Mouse (Mus musculus) forebrain, embryonic 14.5 days (tissue): Measurements from ENCODE around the gene 4930568D16Rik. TPM values are rescaled to one million over a fixed set of nuclear protein-coding genes. Genes with fewer than 3 reads are reported as not detected.

Source experiments
- ATAC-seq: fragments of 200-750 bp; cut with Nextera tagmentation; 2 replicates; pipeline ENCODE4 v1.8.0; 2017; ENCODE audit warnings: mild to moderate bottlenecking, moderate library complexity
- DNase-seq: peaks from one replicate; pipeline ENCODE4 v3.0.0-alpha.2; 2015; ENCODE audit warnings: low spot score
- H3K27ac ChIP-seq: fragments of 300-500 bp; sonication (generic); 2 replicates; pipeline ENCODE4 v1.5.1; 2014; ENCODE audit warnings: low read depth, mild to moderate bottlenecking, control low read depth, low read length, moderate library complexity
- H3K27me3 ChIP-seq: fragments of 300-500 bp; sonication (generic); replicated peaks from 2 replicates; pipeline ENCODE4 v1.6.1; 2014; ENCODE audit warnings: low read length, control low read depth, mixed read lengths; ENCODE audit not compliant: control insufficient read depth, insufficient read depth
- H3K36me3 ChIP-seq: fragments of 300-500 bp; sonication (generic); 2 replicates; pipeline ENCODE4 v1.6.1; 2014; ENCODE audit warnings: low read length, control low read depth; ENCODE audit not compliant: control insufficient read depth, insufficient read depth
- H3K4me1 ChIP-seq: fragments of 300-500 bp; sonication (generic); 2 replicates; pipeline ENCODE4 v1.6.1; 2014; ENCODE audit warnings: antibody characterized with exemption, low read length, control low read depth; ENCODE audit not compliant: control insufficient read depth, insufficient read depth
- H3K4me2 ChIP-seq: fragments of 300-500 bp; sonication (generic); 2 replicates; pipeline ENCODE4 v1.6.1; 2014; ENCODE audit warnings: mild to moderate bottlenecking, control low read depth, low read length
- H3K4me3 ChIP-seq: fragments of 300-500 bp; sonication (generic); 2 replicates; pipeline ENCODE4 v1.5.1; 2014; ENCODE audit warnings: low read depth, low read length, control low read depth
- H3K9ac ChIP-seq: fragments of 300-500 bp; sonication (generic); 2 replicates; pipeline ENCODE4 v1.6.1; 2014; ENCODE audit warnings: mild to moderate bottlenecking, low read length, control low read depth, moderate library complexity
- H3K9me3 ChIP-seq: fragments of 300-500 bp; sonication (generic); replicated peaks from 2 replicates; pipeline ENCODE4 v1.6.1; 2016; ENCODE audit warnings: low read length, control low read depth, mixed read lengths; ENCODE audit not compliant: control insufficient read depth
- WGBS: fragments of 180-500 bp; shearing (Covaris S2); extraction: QIAGEN DNeasy Blood & Tissue Kit; methylation state at CpG from one replicate; pipeline ENCODE4 v1.1.7; 2014; 5-methylcytosine and 5-hydroxymethylcytosine counted together
- polyA plus RNA-seq: library from polyadenylated mRNA; unstranded; fragments of >200 nt; fragmentation: Nextera tagmentation; extraction: Ambion mirVana; gene quantifications from 2 replicates; pipeline ENCODE4 v1.2.1, GENCODE M21; 2014

Gene 4930568D16Rik
- polyA plus RNA-seq, 1 experiment from 2014 or later, result not detected

DNA sequence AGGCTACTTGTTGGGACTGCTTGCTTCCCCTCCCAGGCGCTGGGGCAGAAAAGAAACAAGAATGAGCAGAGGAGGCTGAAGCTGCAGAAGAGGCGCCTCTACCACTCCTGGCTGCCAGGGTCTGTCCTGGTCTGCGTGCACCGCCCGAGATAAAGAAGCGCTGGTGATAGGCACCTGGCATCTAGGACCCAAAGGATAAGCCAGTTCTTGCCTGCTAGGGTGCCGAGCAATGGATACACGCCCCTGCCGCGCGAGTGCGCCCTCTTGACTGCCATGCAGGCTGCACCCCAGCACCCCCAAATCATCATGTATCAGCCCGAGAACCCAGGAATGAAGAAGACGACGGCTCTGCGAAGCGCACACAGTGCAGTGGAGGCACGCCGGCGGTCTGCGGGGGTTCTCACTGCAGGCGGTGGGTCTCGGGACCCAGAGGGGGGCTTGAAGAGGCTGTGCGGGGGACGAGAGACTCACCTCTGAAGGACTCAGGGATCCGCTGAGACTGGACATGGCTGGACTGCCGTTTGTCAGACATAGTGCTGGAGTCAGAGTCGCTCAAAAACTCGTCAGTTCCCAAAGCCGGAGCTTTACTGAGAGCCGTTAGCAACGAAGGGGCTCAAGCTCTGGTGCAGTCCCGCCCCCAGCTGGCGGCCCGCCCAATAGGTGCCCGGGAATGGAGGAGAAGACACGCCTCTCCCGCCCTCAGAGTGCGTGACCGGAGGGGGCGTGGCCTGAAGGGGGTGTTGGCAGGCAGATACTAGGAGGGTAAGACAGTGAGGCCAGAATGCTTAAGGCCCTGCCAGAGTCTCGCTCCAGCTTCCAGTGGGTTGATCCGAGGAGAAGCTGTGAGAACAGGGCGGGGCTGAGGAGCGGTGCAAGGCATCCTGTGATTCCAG lies 30.9 kb downstream of the 4930568D16Rik start, which contains the start of gene Stom:
Stom (minus strand) TSS at position 589 of the 893 bp plus-strand sequence.
- peak within 1 kb of the TSS; percentile 72 for H3K9ac ChIP-seq
- WGBS, result under 1% methylated on average over 45 of the region's 45 CpGs
- no peaks in the 10 kb centered on the region for H3K9me3 ChIP-seq
- H3K4me3 ChIP-seq, result peak within 1 kb of the TSS; percentile 62
- ATAC-seq, result peak; percentile 99
- peaks cover 7% of the 10 kb centered on the region; the same call in 1 of the 2 replicates for H3K4me1 ChIP-seq
- H3K27ac ChIP-seq, result peak within 1 kb of the TSS; percentile 39; the same call in 1 of the 2 replicates
- peak; percentile 99 for DNase-seq
- H3K36me3 ChIP-seq, result no peaks in the 10 kb centered on the region
- H3K4me2 ChIP-seq, result peak within 1 kb of the TSS; percentile 98
- H3K27me3 ChIP-seq, result no peaks in the 10 kb centered on the region

DNA sequence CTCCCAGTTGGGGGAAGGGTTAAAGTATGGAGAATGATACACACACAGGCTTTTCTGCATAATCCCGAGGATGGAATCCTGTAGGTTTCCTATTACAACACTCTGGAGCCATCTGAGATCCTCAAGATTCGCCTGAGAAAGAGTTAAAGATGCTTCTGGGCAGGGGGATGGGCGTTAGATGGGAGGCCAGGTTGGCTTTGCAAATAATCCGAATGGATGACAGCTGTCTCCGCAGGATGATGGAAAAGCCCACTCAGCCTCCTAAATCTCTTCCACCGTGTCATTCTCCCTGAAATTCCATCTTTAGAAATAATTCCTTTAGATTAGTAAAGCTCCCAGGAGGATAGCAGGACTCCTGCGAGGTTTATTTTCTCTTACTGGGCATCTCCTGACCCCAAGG lies 31.9 kb downstream of the 4930568D16Rik start:
- Histone ChIP-seq H3K4me2 (peak overlapping the region; percentile 98), H3K27ac (no peak overlapping the region), H3K4me3 (peak overlapping the region; percentile 62; the same call in 1 of the 2 replicates), H3K36me3 (no peaks in the 10 kb centered on the region), H3K9me3 (no peaks in the 10 kb centered on the region), H3K4me1 (peaks cover 7% of the 10 kb centered on the region; the same call in 1 of the 2 replicates), H3K9ac (peak overlapping the region; percentile 72; the same call in 1 of the 2 replicates), H3K27me3 (no peaks in the 10 kb centered on the region)
- WGBS, result 9% methylated on average over 7 of the region's 7 CpGs
- no peak for ATAC-seq
- no peak for DNase-seq

DNA sequence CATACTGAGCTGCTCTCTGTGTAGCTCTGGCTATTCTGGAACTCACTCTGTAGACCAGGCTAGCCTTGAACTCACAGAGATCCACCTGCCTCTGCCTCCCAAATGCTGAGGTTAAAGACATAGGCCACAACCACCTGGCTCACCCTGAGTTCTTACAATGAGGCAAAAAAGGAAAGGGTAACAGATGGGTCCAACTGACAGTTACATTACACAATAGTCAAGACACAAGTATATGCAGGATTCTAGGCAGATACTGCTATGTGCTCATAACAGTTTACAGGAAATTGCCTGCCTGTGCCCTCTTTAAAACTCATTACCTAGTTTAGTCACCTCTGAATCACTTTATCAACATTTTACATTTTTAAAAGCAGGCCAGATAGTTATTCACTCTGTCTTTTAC lies 33.9 kb downstream of the 4930568D16Rik start:
- Histone ChIP-seq H3K36me3 (no peaks in the 10 kb centered on the region), H3K27me3 (no peaks in the 10 kb centered on the region), H3K9me3 (no peaks in the 10 kb centered on the region), H3K27ac (no peak overlapping the region), H3K4me3 (no peak overlapping the region), H3K4me1 (peaks cover 7% of the 10 kb centered on the region; the same call in 1 of the 2 replicates), H3K9ac (no peak overlapping the region), H3K4me2 (no peak overlapping the region)
- DNase-seq, result no peak
- no peak for ATAC-seq

DNA sequence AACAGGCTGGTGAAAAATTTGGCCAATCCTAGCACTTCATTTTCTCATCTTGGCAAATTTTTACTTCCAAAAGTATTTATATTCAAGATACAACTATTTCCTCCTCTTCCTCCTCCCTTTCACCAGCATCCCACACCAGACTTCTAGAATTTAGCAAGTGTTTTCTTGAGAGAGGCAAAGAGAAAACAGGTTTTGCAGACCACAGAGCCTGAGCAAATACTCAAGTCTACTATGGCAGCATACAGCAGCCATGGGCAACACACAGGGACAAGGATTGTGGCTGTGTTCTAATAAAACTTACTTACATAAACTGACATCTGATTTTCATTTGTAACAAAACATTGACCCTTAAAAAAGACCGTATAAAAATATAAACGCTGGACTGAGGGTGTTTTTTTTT lies 36.3 kb downstream of the 4930568D16Rik start:
- Histone ChIP-seq H3K27ac (no peak overlapping the region), H3K4me3 (no peak overlapping the region), H3K9ac (no peak overlapping the region), H3K27me3 (no peaks in the 10 kb centered on the region), H3K4me1 (peaks cover 7% of the 10 kb centered on the region; the same call in 1 of the 2 replicates), H3K4me2 (no peak overlapping the region), H3K9me3 (no peaks in the 10 kb centered on the region), H3K36me3 (no peaks in the 10 kb centered on the region)
- ATAC-seq (no peak), DNase-seq (no peak)
- WGBS, result 88% methylated on average over 2 of the region's 2 CpGs

DNA sequence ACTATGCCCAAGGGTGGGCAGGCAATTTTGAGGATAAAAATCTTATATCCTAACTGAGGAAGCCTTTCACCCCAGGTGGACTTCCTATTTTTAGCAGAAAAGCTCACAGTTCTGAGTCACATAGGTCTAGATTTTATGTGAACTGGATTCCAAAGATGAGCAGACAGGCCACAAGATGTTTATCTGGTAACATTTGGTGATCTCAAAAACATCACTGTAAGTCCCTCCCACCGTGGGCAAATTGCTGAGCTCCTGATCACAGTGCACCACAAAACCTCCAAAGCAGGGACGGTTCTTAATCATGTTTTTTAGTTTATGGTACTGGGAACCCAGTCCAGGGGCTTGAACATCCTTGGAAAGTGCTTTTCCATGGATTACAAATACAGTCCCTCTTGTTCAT lies 38.5 kb downstream of the 4930568D16Rik start:
- H3K9ac ChIP-seq, result no peak overlapping the region
- WGBS, result 82% methylated on average over 2 of the region's 2 CpGs
- no peak for DNase-seq
- ATAC-seq, result no peak
- H3K27me3 ChIP-seq, result no peaks in the 10 kb centered on the region
- no peaks in the 10 kb centered on the region for H3K4me1 ChIP-seq
- H3K36me3 ChIP-seq, result no peaks in the 10 kb centered on the region
- H3K27ac ChIP-seq, result no peak overlapping the region
- no peaks in the 10 kb centered on the region for H3K9me3 ChIP-seq
- no peak overlapping the region for H3K4me2 ChIP-seq
- H3K4me3 ChIP-seq, result no peak overlapping the region

DNA sequence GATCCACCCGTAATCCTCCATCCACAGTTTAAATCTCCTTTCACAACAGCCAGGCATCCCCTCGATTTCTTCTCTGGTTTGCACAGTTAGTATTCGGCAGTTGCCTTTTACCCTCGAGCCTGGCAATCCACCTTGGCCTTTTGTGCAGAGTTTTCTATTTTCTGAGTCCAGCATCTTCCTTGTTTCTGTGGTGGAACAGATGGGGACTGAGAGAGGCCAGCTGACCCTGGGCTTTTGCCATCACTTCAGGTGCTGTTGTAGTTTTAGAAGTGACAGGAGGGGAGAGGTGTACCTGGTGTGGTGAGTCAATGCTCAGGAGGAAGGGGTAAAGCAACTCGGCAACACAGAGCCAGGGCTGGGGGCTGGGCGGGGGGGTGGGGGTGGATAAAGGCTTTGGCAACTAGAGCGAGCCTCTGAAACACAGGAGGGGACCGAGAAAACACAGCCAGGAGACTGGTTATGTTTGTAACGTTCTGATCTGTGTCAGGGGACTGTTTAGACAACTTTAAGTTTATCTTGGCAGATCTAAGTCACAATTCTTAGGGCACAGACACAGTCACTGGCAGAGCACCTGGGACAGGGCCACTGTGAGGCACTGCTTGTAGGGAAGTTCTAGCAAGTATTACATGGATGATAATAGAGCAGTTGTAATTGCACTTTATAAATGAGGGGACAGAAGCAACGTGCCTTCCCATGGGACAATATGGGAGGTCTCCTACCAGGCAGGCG lies 39.3 kb downstream of the 4930568D16Rik start:
- no peak for DNase-seq
- ATAC-seq, result no peak

DNA sequence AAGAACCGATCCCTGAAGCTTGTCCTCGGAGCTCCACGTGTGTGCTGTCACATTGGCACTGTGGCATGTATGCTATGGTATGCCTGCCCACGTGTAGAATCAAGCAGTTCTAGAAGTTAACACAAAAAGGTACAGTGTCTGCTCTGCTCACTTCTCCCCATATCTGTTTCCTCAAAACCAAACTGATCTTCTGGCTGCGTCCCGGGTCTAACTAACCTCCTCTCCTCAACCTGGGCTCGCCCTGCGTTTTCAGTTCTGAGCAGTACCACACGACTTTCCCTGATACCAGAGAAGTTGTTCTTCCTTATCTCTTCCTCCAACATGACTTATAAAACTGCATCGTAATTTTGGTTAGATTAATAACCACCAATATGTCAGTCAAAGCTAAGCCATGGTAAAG lies 39.9 kb downstream of the 4930568D16Rik start:
- Histone ChIP-seq H3K4me3 (no peak overlapping the region), H3K27ac (no peak overlapping the region), H3K4me2 (no peak overlapping the region), H3K36me3 (no peaks in the 10 kb centered on the region), H3K27me3 (no peaks in the 10 kb centered on the region), H3K4me1 (peaks cover 4% of the 10 kb centered on the region; the same call in 1 of the 2 replicates), H3K9me3 (no peaks in the 10 kb centered on the region), H3K9ac (no peak overlapping the region)
- WGBS, result 68% methylated on average over 10 of the region's 10 CpGs
- DNase-seq (no peak), ATAC-seq (no peak)

More for the DNA sequence above, 39.3 kb downstream of the 4930568D16Rik start:
- no peak overlapping the region for H3K4me2 ChIP-seq
- no peaks in the 10 kb centered on the region for H3K27me3 ChIP-seq
- H3K36me3 ChIP-seq, result no peaks in the 10 kb centered on the region
- no peak overlapping the region for H3K27ac ChIP-seq
- H3K4me3 ChIP-seq, result no peak overlapping the region
- WGBS, result 33% methylated on average over 11 of the region's 11 CpGs
- H3K9me3 ChIP-seq, result no peaks in the 10 kb centered on the region
- no peaks in the 10 kb centered on the region for H3K4me1 ChIP-seq
- H3K9ac ChIP-seq, result no peak overlapping the region

DNA sequence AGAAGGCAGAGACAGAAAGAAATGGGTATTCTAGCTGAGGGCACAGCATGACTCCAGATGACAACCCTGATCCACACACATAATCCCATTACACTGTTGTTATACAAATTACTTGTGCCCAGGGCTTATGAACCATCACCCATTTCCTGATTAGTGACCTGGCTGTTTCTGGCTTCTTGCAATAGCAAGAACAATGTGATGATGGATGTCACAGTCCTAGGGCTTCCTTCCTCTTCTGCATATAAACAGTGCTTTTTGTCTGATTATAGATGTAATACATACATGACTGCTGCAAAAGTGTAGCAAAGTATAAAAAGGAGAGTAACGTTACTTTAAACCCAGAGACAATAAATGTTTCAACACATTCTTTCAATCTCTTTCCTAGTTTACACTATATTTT lies 40.6 kb downstream of the 4930568D16Rik start:
- Histone ChIP-seq H3K4me3 (no peak overlapping the region), H3K27me3 (no peaks in the 10 kb centered on the region), H3K9me3 (no peaks in the 10 kb centered on the region), H3K4me2 (no peak overlapping the region), H3K4me1 (peaks cover 7% of the 10 kb centered on the region), H3K36me3 (no peaks in the 10 kb centered on the region), H3K27ac (no peak overlapping the region), H3K9ac (no peak overlapping the region)
- no peak for ATAC-seq
- WGBS, result 67% methylated on average over 1 of the region's 1 CpGs
- DNase-seq, result no peak
